Mouse (Mus musculus): ENCODE data around the gene Ypel3.
A peak's percentile ranks its signal among the peaks of the same experiment; 100 is the strongest.

GRCm38 (mm10) chr7:126823202-126823711, 46.5 kb downstream of the Ypel3 start:
- peak; percentile 71; the same call in 1 of the 2 replicates for TF ChIP-seq POLR2A (IDR thresholded peaks at IDR 0.05; ENCODE audit: extremely low read depth, insufficient read depth, low read length)
- no peak for TF ChIP-seq CTCF (IDR thresholded peaks at IDR 0.05; ENCODE audit: extremely low read depth, insufficient read depth, low read length)
